Mouse (Mus musculus) cerebral cortex, adult 2 months (tissue): ENCODE results near the gene Mrpl24.

ENCODE experiments used
- WGBS: fragments of 180-500 bp; shearing (Covaris S2); methylation state at CpG from one replicate; pipeline ENCODE4 v1.1.7; 2018; 5-methylcytosine and 5-hydroxymethylcytosine counted together

Gene Mrpl24

DNA sequence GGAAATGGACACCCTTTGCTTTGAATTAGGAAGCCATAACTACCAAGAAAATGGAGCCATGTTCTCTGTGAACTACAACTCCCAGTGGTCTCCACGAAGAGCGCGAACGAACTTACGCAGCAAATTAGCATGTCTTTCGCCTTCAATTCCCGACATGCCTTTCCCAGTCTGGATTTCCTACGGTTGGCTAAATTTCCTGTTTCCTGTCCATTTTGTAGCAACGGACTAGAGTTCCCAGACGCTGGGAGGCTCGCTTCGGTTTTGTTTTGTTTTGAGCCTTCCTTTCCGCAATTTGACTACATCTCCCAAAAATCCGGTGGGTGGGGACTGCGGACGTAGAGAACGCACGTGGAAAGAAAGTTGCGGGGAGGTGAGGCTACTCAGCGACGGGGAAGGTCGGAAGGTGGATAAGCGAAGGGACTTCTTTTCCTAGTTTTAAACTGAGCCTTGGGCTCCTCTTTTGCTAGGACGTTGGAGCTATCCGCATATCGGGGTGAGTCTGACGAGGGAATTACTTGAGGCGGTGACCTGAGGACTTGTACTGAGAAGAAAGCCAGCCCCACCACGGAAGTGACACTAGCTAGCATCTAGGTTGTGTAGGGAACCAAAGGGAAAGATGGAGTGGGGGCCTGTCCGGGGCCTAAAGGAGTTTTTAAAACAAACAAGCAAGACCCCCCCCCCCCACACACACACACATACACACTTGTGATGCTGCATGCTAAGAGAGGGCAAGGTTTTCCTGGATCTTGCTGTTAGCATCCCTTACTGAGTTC is at the start of gene Mrpl24:
TSS of gene Mrpl24 (plus strand) at position 171 of the 773 bp plus-strand sequence.
- WGBS, result under 1% methylated on average over 30 of the region's 30 CpGs

DNA sequence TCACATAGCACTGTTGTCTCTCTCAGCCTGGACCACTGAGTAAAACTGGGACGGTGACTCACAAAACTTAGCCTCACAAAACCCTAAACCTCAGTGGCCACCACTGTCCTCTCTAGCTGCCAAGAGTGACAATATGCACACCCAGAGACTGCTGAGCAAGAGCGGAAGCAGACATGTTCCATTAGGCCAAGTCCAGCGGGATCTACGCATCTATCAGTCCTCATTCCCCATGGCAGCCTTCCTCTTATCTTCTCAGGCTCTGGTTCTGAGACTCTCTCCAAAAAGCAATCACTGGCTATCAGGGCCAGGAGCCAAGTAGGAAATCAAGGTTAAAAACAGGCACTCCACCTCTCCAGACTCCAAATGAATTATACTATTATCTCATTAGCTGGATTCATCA is 41.6 kb upstream of the Mrpl24 start:
- 88% methylated on average over 4 of the region's 4 CpGs for WGBS

DNA sequence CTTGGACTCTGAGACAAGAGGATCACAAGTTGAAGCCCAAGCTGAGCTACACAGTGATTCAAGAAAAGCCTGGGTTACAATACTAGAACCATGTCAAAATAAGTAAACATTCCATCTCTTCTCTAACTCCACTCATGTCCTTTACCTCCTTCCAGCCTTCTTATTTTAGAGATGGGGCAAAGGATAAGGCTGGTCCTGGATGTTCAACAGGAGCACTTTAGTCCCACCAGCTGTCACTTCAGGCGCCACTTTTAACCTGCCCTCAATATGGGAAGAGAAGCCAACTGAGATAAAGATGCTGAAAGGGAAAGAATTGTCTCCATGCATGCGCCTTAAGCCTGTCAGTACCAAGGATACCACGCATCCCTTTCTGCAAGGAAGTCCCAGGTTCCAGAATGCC is 35.0 kb upstream of the Mrpl24 start:
- WGBS, result 1% methylated on average over 3 of the region's 3 CpGs

DNA sequence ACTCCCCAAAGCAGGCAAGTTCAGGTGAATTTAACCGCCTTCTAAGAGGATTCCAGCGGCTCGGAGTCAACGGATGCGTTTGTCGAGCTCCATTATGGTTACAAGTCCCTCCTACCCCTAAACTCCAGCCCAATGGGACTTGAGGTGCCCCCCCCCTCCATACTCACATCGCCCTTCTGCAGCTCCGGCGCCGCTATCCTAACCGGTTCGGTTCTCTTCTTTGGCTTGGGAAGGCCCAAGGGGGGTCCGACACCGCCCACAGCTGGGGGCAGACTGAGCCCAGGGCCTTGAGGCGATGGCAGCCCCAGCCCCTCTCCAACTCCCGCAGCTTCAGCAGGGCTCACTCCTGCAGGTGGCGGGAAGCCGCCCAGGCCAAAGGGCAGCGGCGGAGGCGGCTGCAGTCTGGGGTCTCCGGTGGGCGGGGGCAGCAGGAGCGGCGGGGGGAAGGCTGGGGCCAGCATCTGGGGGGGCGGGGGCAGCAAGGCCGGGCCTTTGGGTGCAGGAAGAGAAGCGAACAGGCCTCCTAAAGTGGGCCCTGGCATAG is 34.5 kb upstream of the Mrpl24 start:
- WGBS, result under 1% methylated on average over 27 of the region's 28 CpGs

DNA sequence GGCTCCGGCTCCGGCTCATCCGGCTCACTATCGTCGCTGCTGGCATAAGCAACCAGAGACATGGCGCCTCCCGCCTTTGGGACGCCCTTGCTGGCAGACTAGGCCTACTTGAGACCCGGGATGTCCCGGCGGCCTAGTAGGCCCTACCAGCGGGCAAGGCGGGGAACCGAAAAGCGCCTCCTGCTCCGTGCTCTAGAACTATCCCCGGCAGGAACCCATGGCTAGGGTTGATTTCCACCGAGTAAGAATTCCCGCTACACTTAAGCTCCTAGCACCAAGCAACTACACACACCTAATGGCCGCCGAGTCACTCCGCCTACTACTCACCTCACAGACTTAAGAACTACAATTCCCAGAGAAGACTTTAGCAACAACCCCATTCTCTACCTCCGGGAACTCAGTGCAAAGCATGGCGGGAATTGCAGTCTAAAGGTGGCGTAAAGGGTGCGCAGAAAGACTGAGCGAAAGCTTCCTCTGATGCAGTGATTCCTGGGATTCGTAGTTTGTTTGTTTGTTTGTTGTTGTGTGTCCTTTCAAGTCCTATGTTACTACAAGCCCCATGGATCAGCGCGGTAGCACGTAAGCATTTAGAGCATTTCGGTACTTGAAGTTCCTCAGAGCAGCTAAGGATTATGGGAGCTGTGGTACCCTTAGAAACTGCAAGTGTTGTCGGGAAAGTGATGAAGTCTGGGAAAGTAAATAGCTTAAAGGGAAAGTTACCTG is 33.9 kb upstream of the Mrpl24 start, which contains the start of gene Prcc:
TSS of gene Prcc (minus strand) at position 328 of the 723 bp plus-strand sequence.
- under 1% methylated on average over 33 of the region's 33 CpGs for WGBS

DNA sequence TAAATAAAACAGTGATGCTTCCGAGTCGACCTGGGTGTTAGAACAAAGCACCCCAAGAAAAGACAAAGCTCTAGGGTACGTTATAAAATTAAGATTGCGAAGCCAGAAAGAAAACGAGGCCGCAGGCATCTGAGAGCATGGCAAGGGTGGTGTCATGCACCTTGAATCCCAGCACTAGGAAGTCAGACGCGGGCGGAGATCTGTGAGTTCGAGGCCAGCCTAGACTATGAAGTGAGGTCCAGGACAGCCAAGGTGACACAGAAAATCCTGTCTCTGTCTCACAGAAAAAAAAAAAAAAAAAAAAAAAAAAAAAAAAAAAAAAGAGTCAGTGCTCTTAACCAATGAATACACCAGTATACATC is 33.3 kb upstream of the Mrpl24 start:
- 8% methylated on average over 10 of the region's 10 CpGs for WGBS

DNA sequence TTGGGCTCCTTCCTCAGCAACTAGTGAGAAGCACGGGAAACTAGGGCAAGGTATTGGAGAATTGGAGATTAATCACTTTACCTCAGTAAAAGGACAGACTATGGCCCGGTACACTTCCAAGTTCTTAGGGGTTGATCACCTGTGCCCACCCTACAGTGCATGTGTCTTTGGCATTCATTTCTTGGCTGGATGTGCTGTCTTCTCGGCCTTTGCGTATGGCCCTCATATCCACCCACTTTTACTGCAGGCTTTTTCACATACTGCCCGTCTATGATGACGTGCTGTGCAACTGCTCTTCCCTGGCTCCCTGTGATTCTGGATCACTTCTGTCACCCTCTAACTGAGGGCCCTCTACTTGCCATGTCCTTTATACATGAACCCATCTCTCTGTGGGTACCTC is 32.9 kb upstream of the Mrpl24 start:
- 80% methylated on average over 6 of the region's 6 CpGs for WGBS

DNA sequence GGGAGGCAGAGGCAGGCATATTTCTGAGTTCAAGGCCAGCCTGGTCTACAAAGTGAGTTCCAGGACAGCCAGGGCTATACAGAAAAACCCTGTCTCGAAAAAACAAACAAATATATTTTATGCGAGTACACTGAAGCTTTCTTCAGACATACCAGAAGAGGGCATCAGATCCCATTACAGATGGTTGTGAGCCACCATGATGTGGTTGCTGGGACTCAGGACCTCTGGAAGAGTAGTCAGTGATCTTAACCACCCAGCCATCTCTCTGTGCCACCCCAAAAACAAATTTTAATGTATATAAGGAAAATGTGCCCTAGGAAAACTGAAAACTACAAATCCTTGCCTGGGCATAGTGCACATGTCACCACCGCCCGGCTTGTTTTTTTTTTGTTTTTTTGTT is 31.9 kb upstream of the Mrpl24 start:
- WGBS, result 74% methylated on average over 4 of the region's 4 CpGs

DNA sequence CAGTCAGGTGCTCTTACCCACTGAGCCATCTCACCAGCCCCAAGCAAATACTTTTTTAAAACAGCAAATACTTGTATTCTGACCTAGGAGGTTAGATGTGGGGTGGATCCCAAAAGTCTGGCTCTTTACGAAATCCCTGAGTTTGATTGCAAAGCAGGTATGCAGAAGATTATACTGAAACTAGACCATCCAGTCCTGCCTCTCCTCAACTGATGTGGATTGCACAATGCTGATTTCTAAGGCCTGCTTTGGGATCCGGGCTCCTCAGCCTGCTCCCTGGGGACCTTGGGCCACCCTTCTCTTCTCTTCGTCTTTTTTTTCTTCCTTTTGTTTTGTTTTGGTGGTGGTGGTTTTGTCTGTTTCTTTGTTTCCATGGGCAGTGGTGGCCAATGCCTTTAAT is 27.8 kb upstream of the Mrpl24 start:
- 63% methylated on average over 3 of the region's 3 CpGs for WGBS

DNA sequence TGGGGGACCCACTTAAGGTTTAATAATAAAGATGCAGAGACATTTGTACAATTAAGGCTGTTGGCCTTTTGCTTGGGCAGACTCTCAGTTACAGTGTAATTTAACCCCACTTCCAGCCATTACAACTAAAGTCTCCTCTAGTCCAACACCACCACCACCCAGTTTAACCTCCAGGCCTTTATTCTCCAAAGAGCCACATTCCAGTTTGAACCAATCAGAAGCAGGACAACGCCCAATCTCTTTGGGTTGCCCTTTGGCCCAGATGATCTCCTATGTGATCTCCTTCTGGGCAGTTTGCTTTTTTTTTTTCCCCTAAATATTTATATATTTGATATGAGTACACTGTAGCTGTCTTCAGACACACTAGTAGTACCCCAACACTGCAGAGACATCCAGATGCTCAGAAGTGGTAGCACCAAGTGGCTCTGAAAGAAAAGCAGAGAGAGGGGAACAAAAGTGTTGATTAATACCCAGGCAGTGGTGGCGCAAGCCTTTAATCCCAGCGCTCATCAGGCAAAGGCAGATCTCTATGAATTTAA is 25.9 kb upstream of the Mrpl24 start:
- 83% methylated on average over 3 of the region's 3 CpGs for WGBS

DNA sequence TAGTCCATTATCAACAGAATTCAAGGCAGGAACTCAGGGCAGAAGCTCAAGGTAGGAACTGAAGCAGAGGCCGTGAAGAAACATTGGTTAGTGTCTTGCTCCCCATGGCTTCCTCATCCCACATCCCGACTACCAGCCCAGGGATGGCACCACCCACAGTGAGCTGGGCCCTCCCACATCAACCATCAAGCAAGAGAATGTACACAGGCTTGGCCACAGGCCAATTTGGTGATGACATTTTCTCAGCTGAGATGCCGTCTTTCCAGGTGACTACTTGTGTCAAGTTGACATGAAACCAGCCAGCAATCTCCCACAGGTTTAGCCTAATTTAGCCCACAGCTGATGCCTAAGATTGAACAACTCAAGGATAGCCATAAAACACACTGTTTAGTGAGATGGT is 20.0 kb upstream of the Mrpl24 start:
- WGBS, result 71% methylated on average over 3 of the region's 3 CpGs

DNA sequence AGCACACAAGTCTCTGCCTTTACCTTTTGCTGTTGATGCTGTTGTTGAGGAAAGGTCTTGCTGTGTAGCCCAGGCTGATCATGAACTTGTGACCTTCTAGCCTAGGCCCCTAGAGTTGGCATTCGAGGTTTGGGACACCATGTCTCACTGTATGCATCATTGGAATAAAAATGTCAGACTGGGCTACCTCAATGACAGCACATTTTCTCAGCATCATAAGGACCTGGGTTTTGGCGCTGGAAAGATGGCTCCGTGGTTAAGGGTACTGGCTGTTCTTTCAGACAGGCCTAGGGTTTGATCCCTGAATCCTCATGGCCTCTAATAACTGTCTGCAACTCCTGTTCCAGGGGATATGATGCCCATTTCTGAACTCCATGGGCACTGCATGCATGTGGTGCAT is 19.5 kb upstream of the Mrpl24 start:
- 72% methylated on average over 3 of the region's 3 CpGs for WGBS

DNA sequence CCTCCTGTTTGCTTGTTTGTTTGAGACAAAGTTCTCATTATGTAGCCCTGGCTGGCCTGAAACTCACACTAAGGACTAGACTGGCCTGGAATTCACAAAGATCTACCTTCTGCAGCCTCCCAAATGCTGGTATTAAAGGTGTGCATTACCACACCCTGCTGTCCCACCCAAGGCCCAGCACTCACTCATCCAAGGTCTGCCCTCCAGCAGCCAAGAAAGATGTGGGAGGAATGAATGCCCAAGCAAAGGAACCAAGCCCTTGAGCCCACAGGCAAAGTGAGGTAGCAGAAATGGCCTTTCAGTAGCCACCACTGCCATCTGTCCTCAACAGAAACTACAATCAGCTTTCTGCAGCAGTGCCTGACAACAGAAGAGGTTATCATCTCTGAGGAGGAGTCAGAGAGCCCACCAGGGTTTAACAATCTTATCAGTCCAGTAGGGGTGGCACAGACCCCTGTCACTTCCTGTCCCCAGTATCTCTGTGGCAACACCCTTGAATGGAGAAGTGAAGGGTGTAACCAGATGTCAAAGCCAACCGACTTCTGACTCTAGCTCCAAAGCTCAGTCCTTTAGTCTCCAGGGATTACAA is 18.2 kb upstream of the Mrpl24 start:
- 69% methylated on average over 1 of the region's 1 CpGs for WGBS

DNA sequence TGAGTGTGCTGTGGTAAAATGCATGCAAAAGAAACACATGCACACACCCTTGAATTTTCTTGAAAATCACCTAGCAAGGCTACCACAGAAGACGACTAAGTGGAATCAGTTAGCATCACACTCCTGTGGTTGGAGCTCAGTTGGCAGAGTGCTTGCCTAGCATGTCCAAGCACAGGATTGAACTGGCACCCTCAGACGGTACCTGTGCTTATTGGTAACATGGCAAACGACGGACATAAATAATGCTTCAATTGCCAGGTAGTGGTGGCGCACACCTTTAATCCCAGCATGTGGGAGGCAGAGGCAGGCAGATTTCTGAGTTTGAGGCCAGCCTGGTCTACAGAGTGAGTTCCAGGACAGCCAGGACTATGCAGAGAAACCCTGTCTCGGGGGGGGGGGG is 17.3 kb upstream of the Mrpl24 start:
- 78% methylated on average over 6 of the region's 6 CpGs for WGBS

DNA sequence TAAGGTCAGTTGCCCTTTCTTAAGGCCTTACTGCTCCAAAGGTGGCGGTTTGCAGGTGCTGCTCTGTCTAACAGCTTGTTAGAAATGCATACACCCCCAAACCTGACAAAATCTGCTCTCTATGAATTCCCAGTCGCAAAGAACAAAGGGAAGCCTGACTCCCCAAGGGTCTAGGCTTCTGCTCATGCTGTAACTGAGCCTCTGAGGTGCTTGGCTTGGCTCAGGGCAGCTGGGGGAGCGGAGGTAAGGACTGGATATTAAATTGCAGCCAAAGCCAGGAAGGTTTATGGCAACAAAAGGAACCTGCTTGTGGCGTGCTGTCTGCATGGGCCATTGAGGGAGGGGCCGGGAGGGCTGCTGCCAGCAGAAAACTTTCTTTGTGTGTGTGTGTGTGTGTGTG is 15.5 kb upstream of the Mrpl24 start:
- WGBS, result 60% methylated on average over 5 of the region's 5 CpGs

DNA sequence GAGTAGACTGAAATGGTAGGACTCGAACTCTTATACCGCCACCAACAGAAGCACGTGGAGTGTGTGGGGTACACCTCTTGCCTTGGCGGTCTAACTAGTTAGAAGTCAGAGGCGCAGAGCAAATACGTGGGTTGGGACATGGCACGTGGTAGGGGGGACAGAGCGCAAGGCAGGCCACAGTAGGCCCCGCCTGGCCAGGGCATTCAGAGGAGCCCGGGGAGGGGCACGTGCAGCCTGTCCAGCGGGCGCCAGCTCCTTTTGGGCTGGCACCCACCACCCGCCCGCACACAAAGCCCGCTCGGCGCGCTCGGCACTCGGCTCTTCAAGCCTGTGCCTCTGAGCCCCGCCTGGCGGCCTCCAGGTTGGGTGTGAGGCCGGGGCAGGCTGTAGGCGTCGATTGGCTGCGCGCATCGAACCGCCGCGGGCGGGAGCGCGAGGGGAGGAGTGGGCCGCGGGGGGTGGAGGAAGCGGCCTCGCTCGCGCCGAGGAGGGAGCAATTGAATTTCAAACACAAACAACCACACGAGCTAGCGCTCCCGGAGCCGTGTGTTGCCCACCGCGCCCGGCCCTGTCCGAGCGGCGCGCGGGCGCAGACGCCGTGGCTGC is 13.3 kb upstream of the Mrpl24 start, which contains the start of gene Hdgf:
TSS of gene Hdgf (plus strand) at position 442 of the 606 bp plus-strand sequence.
- under 1% methylated on average over 57 of the region's 57 CpGs for WGBS

DNA sequence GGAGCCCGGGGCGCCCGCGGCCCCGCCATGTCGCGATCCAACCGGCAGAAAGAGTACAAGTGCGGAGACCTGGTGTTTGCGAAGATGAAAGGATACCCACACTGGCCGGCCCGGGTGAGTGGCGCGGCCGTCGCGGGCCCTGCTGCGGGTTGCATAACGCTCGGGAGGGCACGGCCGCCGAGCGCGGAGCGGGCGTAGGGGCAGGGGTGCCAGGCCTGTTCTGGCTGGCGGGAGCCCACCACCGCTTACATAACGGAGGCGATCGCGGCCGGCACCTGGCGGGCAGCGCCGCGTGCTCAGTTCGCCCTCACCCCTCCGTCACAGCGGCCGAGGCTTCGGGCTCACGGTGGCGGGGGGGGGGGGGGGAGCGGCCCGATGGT is 12.7 kb upstream of the Mrpl24 start:
- WGBS, result 0% methylated on average over 41 of the region's 47 CpGs

DNA sequence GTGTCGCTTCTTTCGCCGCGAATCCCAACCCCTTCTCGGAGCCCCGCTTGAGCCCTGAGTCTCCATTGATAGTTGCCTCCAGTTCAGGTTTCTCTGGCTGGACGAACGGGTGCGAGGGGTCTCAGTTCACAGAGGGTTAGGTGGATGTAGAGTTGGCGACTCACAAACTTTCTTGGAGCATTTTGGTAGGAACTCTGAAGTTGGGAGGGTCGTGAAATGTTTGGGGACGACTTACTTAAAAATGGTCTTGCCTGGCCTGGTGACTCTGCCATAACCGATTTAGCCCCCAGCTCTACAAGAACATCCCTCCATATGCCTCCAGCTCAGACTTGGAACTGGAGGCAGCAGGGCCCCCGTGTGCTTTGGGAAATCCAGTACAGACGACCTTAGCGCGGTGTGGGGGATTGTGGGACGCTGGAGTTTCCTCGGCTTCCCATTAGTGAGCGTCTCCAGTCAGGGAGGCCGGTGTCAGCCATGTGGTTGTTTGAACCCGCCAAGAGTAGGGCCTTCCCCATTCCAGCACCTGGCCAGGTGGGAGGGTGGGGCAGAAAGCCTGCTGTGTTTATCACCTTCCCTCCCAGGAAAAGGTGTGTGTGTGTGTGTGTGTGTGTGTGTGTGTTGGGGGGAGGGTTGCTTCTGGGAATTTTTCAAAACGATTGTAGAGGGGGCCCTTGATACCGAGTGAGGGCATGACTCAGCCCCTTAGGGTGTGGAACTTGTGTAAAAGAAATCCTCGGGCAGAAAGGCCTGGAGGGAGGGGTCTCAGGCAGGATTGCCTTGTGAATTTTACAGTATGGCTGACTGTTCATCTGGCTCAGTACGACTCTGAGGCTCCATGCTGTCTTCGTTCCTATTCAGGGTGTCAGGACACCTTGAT is 12.1 kb upstream of the Mrpl24 start:
- WGBS, result under 1% methylated on average over 27 of the region's 27 CpGs

DNA sequence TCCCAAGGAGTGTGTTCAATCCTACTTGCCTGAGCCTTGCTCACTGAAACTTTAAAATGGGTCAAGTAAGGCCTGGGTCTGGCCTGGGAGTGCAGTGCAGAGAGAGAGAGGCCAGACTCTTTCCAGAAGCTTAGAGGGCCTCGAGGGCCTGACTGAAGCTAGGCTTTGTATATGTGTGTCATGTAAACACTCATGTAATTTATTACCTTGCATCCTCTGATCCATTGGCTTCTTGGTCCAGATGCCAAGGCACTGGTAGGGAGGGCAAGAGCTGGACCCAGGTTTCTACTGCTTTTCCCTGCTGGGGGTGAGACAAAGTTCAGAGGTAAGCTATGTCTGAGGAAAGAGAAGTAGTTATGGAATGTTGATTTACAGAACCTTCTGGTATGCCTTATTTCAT is 11.4 kb upstream of the Mrpl24 start:
- WGBS, result 3% methylated on average over 1 of the region's 1 CpGs

DNA sequence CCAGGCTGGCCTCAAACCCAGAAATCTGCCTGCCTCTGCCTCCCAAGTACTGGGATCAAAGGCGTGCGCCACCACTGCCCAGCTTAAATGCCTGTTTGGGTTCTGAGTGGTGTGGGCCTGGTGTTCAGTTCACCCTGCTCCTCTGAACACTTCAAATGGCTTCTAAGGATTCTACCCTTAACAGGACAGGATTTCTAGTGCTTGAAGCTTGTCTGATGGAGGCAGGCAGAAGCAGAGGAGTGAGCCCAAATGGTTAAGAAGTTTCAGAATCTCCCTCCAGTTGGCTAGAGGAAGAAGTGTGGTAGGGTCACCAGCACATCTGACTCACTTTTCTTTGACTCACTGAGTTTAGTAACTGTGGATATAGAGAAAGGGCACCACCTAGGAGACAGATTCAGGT is 9.9 kb upstream of the Mrpl24 start:
- WGBS, result 98% methylated on average over 2 of the region's 2 CpGs

DNA sequence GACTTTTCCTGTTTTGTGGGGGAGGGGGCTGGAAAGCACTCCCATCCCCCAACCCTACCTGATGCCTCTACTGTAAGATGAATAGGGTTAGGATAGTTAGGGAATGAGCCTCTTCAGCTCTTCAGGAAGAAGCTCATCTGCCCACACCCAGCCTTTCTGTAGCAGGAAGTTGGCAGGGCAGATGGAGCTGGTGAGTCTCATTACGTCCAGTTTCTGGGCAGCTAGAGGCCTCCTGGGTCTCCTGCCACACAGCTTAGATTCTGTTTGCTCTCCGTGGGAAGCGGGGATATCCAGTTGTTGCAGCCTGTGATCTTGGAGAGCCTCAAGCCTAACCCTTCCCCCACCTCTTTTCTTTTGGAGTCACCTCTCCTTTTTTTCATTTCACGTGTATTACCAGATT is 9.4 kb upstream of the Mrpl24 start:
- WGBS, result 15% methylated on average over 4 of the region's 4 CpGs
